18 mouse cellular contexts compared by ENCODE assay signal in the genomic region with DNA sequence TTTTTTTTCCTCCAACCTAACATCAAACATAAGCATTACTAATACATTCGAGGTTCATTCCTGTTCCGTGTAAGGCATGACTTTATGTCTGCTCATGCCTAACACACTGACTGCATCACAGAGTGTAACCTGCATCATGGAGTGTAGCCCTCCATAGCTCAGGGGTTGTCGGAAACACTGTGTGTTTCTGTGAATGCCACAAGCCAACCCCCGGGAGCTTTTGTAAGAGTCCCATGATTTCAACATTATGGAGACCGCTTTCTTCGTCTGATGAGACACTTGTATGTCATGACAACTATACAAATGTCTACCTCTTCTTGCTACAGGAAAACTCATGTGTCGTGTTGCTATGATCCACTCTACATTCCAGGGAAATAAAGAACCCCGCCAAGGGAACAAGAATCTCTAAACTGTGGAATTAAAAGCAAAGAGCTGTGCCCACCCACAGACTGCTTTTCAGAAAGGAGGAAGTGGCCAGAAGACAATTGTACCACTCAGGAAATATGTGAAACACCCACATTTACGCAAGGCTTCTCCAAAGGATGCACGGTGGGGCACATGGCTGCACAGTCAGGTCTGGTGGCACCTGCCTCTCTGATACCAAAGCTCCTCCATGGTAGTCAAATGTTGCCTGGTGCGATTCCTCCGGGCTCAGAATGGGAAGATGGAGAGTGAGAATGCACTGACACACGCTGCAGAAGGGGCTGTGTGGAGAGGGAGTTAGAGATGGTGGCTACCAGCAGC. TPM values are rescaled to one million over a fixed set of nuclear protein-coding genes. Genes with fewer than 3 reads are reported as not detected.
A peak's percentile ranks its signal among the peaks of the same experiment; 100 is the strongest.
DNase-seq lines count a peak whose midpoint lies in the region; ATAC-seq and TF ChIP-seq lines count a peak whose summit lies in the region.
"Had no signal": no experiment of that assay in that cellular context is flagged by ENCODE, and none has a peak within 500 bp of the region (broad histone marks: within the 10 kb centered on the region; RNA-seq: fewer than 3 reads in every experiment).

No protein-coding gene starts in this region.

- no peaks in the 10 kb centered on the region for H3K9me3 ChIP-seq in intestine, postnatal 0 days (ENCODE audit: control insufficient read depth)
- H3K9me3 ChIP-seq: heart, embryonic 15.5 days had no signal

- H3K4me3 ChIP-seq in intestine, postnatal 0 days (ENCODE audit: low read depth, low read length): no peak overlapping the region
- H3K4me3 ChIP-seq: heart, embryonic 15.5 days had no signal

- no peaks in the 10 kb centered on the region for H3K27me3 ChIP-seq in intestine, postnatal 0 days (replicated peaks; ENCODE audit: control insufficient read depth, insufficient read depth, low read length)
- H3K27me3 ChIP-seq: heart, embryonic 15.5 days had no signal

- H3K36me3 ChIP-seq in intestine, postnatal 0 days (ENCODE audit: control insufficient read depth, insufficient read depth): no peaks in the 10 kb centered on the region
- H3K36me3 ChIP-seq: heart, embryonic 15.5 days had no signal

- no peak overlapping the region for H3K27ac ChIP-seq in intestine, postnatal 0 days (ENCODE audit: low read depth, low read length)
- H3K27ac ChIP-seq: heart, embryonic 15.5 days; hindbrain, embryonic 14.5 days had no signal

- no peak for TF ChIP-seq CTCF in intestine, postnatal 0 days (IDR thresholded peaks at IDR 0.05; ENCODE audit: low read depth)

- no peak overlapping the region for H3K9ac ChIP-seq in intestine, postnatal 0 days (ENCODE audit: low read depth, low read length)
- H3K9ac ChIP-seq: heart, embryonic 15.5 days; hindbrain, embryonic 14.5 days had no signal

- H3K4me2 ChIP-seq in intestine, postnatal 0 days (replicated peaks; ENCODE audit: low read depth): no peak overlapping the region
- H3K4me2 ChIP-seq: heart, embryonic 15.5 days; hindbrain, embryonic 14.5 days had no signal

- 79% methylated on average over 13 of the region's 13 CpGs for WGBS in intestine, postnatal 0 days

- H3K4me1 ChIP-seq in intestine, postnatal 0 days (replicated peaks; ENCODE audit: control insufficient read depth, insufficient read depth, low read length): no peaks in the 10 kb centered on the region
- H3K4me1 ChIP-seq: heart, embryonic 15.5 days had no signal

- peak; percentile 75 for ATAC-seq in granulocyte monocyte progenitor cell, adult 5-6 weeks (replicated peaks; ENCODE audit: poor library complexity, severe bottlenecking)
- no peak for ATAC-seq in intestine, postnatal 0 days
- ATAC-seq: forebrain, embryonic 14.5 days; intestine, embryonic 16.5 days; Patski had no signal

- peak; percentile 89 for DNase-seq in heart, adult 11 months
- no peak for DNase-seq in heart, postnatal 4 days
- peak; percentile 82 for DNase-seq in 416B (ENCODE audit: low read depth)
- peak; percentile 37 to 44 for DNase-seq in natural killer cell, adult 2 months (ENCODE audit: low spot score in 2 of 2)
- no peak for DNase-seq in layer of hippocampus, postnatal 14 days (ENCODE audit: low spot score in 2 of 2)
- no peak for DNase-seq in kidney, postnatal 10 days
- DNase-seq: cerebellum, adult 18-20 months; kidney, postnatal 14 days; right cerebral cortex, adult 18-20 months had no signal

RNA-seq across cellular contexts. Expression of gene Atp8b4, which starts 33.9 kb away (rescaled TPM):
- under 1 TPM; 0.29 to 0.36 TPM for total RNA-seq in heart, postnatal 4 days (2021)
- 230 and 261 TPM in 2 replicates for total RNA-seq in granulocyte monocyte progenitor cell, adult 5-6 weeks (2014; fragmentation: Nextera tagmentation)
- total RNA-seq in granulocyte monocyte progenitor cell, adult 5-6 weeks (2017): 411 and 415 TPM in 2 replicates
- total RNA-seq in layer of hippocampus, postnatal 14 days (2021): under 1 TPM in 1 of 2 experiments, not detected in 1; 0.05 TPM
- 0.07 and 0.12 TPM in 2 replicates for polyA plus RNA-seq in intestine, postnatal 0 days (2015; fragmentation: Nextera tagmentation; extraction: Ambion mirVana)
- total RNA-seq: layer of hippocampus, postnatal 25 days; left cerebral cortex, postnatal 25 days had no signal

Comparison
In these comparisons a context has a peak if more than half of its experiments do, and no peak if none do; other contexts are left out.
1. DNase-seq: peak in heart, adult 11 months (single experiment), 416B (single experiment) and natural killer cell, adult 2 months (2 of 2); none in heart, postnatal 4 days (single experiment), layer of hippocampus, postnatal 14 days (0 of 2) and kidney, postnatal 10 days (single experiment).
2. RNA of gene Atp8b4, which starts 33.9 kb away (total RNA-seq): 230 to 415 TPM in granulocyte monocyte progenitor cell, adult 5-6 weeks; 0.29 to 0.36 TPM in heart, postnatal 4 days and 0.05 TPM in layer of hippocampus, postnatal 14 days; every median in the first group is over 100 times any median in the second.